Mouse (Mus musculus): ENCODE results near the gene BC052040. TPM values are rescaled to one million over a fixed set of nuclear protein-coding genes. Genes with fewer than 3 reads are reported as not detected.

BC052040 gene
- polyA plus RNA-seq, 1 experiment, result 2.8 TPM

DNA sequence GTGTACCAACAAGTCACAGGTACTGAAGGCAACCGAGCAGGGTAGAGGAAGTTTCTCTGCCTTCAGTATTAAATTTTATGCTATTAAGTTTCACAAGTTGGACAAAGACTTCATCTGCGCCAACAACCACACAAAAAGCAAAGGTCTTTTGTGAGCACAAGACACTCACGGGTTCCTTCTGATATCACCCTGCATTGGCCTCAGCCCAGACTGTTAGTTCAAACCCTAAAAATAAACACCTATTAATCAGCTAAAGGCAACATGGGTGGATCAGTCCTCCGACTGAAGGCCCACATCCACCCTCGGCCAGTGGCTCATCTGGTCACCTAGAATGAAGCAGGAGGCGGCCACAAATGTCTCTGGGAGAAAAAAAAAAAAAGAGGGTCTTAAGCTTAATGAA lies 176.2 kb downstream of the BC052040 start:
- TF ChIP-seq CTCF (conservative IDR thresholded peaks at IDR 0.05; ENCODE audit: insufficient read depth, insufficient read length, low read depth, low read length) (no peak), POLR2A (IDR thresholded peaks at IDR 0.05; ENCODE audit: low read depth, low read length) (no peak)
- H3K27me3 ChIP-seq (replicated peaks; ENCODE audit: control insufficient read depth, insufficient read depth, low read length), result no peaks in the 10 kb centered on the region
- H3K4me1 ChIP-seq (ENCODE audit: control insufficient read depth, insufficient read depth, low read length), result peaks cover 16% of the 10 kb centered on the region
- 51% methylated on average over 6 of the region's 6 CpGs for WGBS
- peak; percentile 71 for DNase-seq
- no peaks in the 10 kb centered on the region for H3K36me3 ChIP-seq (ENCODE audit: control insufficient read depth, insufficient read depth, low read length)
- H3K4me3 ChIP-seq (ENCODE audit: insufficient read depth, low read depth, low read length), result no peak overlapping the region
- H3K27ac ChIP-seq (ENCODE audit: insufficient read depth, low read depth, low read length), result peak overlapping the region; percentile 22; the same call in 1 of the 2 replicates

DNA sequence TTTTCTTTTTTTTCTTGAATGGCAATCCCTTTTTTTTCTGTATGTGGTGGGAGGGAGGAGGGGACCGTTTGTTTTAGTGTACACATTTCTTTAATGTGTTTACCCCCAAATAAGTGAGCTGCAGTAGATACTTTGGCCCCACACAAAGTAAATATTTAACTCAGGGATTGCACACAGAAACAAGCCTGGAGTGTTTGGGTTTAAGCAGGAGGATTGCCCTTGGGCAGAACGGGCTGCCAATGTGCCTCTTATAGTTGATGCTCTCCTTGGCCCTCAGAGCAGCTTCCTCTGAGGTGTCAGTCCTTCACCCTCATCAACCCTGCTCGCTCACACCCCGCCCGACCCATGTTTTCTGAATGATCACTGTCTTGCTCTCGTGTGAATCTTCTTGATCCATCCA lies 177.0 kb downstream of the BC052040 start:
- peaks cover 16% of the 10 kb centered on the region for H3K4me1 ChIP-seq (ENCODE audit: control insufficient read depth, insufficient read depth, low read length)
- WGBS, result 63% methylated on average over 6 of the region's 6 CpGs
- no peak overlapping the region for H3K4me3 ChIP-seq (ENCODE audit: insufficient read depth, low read depth, low read length)
- DNase-seq, result peak; percentile 81
- H3K27me3 ChIP-seq (replicated peaks; ENCODE audit: control insufficient read depth, insufficient read depth, low read length), result no peaks in the 10 kb centered on the region
- no peaks in the 10 kb centered on the region for H3K36me3 ChIP-seq (ENCODE audit: control insufficient read depth, insufficient read depth, low read length)
- no peak overlapping the region for H3K27ac ChIP-seq (ENCODE audit: insufficient read depth, low read depth, low read length)
- no peak for TF ChIP-seq POLR2A (IDR thresholded peaks at IDR 0.05; ENCODE audit: low read depth, low read length)
- TF ChIP-seq CTCF (conservative IDR thresholded peaks at IDR 0.05; ENCODE audit: insufficient read depth, insufficient read length, low read depth, low read length), result no peak

DNA sequence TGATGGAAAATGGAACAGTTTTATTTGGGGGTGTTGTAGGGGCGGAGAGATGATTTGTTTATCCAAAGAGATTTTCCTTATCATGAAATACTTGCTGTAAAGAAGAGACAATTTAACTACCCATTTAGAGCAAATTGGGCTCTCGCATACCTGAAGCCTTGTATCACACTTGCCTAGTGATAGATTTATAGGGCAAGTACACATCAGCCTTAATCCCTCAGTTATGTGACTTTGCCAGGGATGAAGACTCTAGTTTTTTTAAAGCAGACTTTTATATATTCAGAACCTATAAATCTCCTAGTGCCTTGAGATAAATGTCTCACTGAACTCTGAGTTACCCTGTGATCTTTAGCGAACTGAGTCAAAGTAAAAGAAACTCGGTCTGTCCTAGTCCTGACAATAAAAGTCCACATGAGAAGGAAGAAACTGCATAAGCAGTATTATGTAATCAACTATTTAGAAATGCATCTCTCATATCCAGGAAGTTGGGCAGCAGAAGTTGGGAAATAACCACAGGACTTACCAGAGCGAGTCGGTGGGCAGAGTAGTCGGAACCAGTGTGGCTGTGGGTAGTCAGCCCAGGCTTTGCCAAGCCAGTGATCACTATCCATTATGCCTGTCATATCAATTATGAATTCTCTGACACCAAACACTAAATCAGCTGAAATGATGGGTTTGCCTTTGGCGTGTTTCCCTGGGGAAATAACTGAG lies 183.2 kb downstream of the BC052040 start:
- peak; percentile 57 for DNase-seq
- WGBS, result 58% methylated on average over 8 of the region's 8 CpGs
- Histone ChIP-seq H3K4me1 (ENCODE audit: control insufficient read depth, insufficient read depth, low read length) (0 out of 2 replicates have a peak, but pooled peaks cover 3% of the 10 kb centered on the region), H3K36me3 (ENCODE audit: control insufficient read depth, insufficient read depth, low read length) (no peaks in the 10 kb centered on the region), H3K4me3 (ENCODE audit: insufficient read depth, low read depth, low read length) (no peak overlapping the region), H3K27ac (ENCODE audit: insufficient read depth, low read depth, low read length) (peak overlapping the region; percentile 60; the same call in 1 of the 2 replicates), H3K27me3 (replicated peaks; ENCODE audit: control insufficient read depth, insufficient read depth, low read length) (no peaks in the 10 kb centered on the region)
- TF ChIP-seq POLR2A (IDR thresholded peaks at IDR 0.05; ENCODE audit: low read depth, low read length) (no peak), CTCF (conservative IDR thresholded peaks at IDR 0.05; ENCODE audit: insufficient read depth, insufficient read length, low read depth, low read length) (no peak)

DNA sequence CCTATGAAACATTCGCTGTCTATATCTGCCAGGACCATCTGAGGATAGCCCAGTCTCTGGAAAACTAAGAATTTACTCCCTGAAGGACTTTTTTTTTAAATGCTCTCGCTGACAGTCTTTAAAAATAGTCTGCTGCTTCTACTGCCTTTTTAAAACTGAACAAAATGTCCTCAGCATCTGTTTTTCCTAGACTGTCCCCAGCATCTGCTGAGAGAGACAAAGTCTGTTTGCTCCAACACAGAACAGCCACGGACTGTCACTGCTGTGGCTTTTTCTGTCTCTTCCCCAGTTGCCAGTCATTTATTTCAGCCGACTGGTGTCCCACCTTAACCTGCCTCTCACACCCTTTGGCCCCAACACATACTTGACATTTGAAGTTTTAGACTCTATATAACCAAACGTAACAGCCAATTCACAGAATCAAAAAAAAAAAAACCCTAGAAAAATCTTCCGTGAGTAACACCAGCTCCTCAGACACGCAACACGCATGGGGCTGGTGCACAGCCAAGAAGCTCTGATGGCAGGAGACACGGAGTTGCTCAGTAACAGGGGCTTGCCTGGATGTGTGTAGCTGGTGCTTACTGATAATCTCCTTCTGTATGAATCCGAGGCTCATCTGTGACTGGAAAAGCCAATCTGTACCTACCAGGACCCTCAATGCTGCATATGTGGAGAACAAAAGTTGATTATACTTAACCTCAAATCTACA lies 188.2 kb downstream of the BC052040 start:
- no peak for TF ChIP-seq CTCF (conservative IDR thresholded peaks at IDR 0.05; ENCODE audit: insufficient read depth, insufficient read length, low read depth, low read length)
- TF ChIP-seq POLR2A (IDR thresholded peaks at IDR 0.05; ENCODE audit: low read depth, low read length), result no peak
- no peak overlapping the region for H3K4me3 ChIP-seq (ENCODE audit: insufficient read depth, low read depth, low read length)

DNA sequence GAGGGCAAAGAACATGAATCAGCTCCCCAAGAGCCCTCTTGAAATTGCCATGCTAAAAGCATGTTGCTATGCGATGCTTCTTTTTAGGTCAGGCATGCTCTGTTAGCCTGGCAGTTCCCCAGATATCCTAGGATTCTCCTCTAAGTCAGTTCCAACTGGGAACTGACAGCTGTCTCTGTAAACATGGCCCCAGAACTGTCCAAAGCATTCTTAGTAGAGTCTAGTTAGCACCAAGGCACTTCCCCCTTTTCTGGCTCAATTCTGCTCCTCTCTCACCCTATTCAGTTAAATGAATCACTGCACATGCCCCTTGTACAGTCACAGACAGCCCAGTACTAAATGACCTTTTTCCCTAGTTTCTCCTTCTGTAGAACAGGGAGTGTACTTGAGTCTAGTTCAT lies 191.2 kb downstream of the BC052040 start:
- H3K4me1 ChIP-seq (ENCODE audit: control insufficient read depth, insufficient read depth, low read length), result no peaks in the 10 kb centered on the region
- H3K4me3 ChIP-seq (ENCODE audit: insufficient read depth, low read depth, low read length), result no peak overlapping the region
- H3K27ac ChIP-seq (ENCODE audit: insufficient read depth, low read depth, low read length), result no peak overlapping the region
- no peak for TF ChIP-seq POLR2A (IDR thresholded peaks at IDR 0.05; ENCODE audit: low read depth, low read length)
- H3K27me3 ChIP-seq (replicated peaks; ENCODE audit: control insufficient read depth, insufficient read depth, low read length), result no peaks in the 10 kb centered on the region
- DNase-seq, result peak; percentile 12
- 93% methylated on average over 1 of the region's 1 CpGs for WGBS
- H3K36me3 ChIP-seq (ENCODE audit: control insufficient read depth, insufficient read depth, low read length), result no peaks in the 10 kb centered on the region

More for the DNA sequence above, 188.2 kb downstream of the BC052040 start:
- H3K4me1 ChIP-seq (ENCODE audit: control insufficient read depth, insufficient read depth, low read length), result no peaks in the 10 kb centered on the region
- no peak overlapping the region for H3K27ac ChIP-seq (ENCODE audit: insufficient read depth, low read depth, low read length)
- no peaks in the 10 kb centered on the region for H3K27me3 ChIP-seq (replicated peaks; ENCODE audit: control insufficient read depth, insufficient read depth, low read length)
- H3K36me3 ChIP-seq (ENCODE audit: control insufficient read depth, insufficient read depth, low read length), result no peaks in the 10 kb centered on the region
- 91% methylated on average over 10 of the region's 10 CpGs for WGBS
- no peak for DNase-seq

DNA sequence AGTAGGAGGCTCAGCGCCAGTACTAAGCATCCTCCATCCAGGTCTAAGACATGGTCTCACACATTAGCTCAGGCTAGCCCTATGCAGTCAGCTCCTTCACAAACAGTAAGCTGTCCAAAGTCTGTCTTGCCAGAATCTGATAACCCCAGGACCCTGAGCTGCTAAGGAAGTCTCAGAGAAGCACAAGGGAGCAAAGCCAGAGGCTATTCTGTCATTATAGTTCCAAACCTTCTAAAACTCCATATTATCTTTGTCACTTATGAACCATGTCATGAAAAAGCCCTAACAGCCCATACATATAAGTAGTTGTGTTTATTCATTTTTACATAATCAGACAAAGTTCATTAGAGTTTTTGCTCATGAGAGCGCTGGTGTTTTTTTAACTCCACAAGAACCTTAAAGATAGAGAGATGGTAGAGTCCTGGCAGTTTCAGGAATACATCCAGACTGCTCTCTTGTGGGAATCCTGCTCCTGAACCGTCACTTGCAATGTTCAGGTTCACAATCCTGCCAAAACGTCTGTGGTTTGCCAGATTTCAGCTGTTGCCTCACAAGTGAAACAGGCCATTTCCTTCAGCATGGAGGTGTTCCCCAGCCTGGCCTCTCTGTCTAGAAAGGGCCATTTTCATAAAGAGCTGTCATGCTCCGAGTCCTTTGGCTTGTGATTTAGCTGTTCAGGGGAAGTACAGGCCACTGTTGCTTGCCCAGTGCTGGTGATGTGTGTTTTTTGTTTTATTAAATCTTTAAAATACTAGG lies 192.8 kb downstream of the BC052040 start:
- WGBS, result 73% methylated on average over 5 of the region's 5 CpGs
- TF ChIP-seq POLR2A (IDR thresholded peaks at IDR 0.05; ENCODE audit: low read depth, low read length) (no peak), CTCF (conservative IDR thresholded peaks at IDR 0.05; ENCODE audit: insufficient read depth, insufficient read length, low read depth, low read length) (no peak)
- Histone ChIP-seq H3K36me3 (ENCODE audit: control insufficient read depth, insufficient read depth, low read length) (no peaks in the 10 kb centered on the region), H3K4me1 (ENCODE audit: control insufficient read depth, insufficient read depth, low read length) (no peaks in the 10 kb centered on the region), H3K4me3 (ENCODE audit: insufficient read depth, low read depth, low read length) (no peak overlapping the region), H3K27ac (ENCODE audit: insufficient read depth, low read depth, low read length) (no peak overlapping the region), H3K27me3 (replicated peaks; ENCODE audit: control insufficient read depth, insufficient read depth, low read length) (no peaks in the 10 kb centered on the region)
- peak; percentile 12 for DNase-seq

Data from kidney, adult 2 months (tissue).